Mouse (Mus musculus): Measurements from ENCODE around the gene Dglucy.

DNA sequence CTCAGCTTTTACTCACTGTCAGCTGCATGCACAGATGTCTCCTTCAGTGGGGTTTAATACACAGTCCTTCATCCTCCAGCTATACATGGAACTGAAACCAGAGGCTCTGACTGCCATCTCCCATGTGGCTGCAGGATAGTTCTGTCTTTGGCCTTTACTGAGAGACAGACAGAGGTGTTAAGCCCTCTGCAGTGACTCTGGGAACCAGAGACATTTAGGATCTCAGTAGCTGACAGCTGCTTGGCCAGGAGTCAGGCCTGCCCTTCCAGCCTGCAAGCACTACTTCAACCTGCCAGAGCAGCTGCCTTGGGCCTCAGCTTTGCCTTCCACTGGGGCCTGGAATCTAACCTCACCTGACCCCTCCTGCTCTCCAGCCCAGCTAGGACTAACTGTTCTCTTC lies 41.1 kb downstream of the Dglucy start:
- TF ChIP-seq CTCF (IDR thresholded peaks at IDR 0.05; ENCODE audit: low read depth, low read length) (no peak), POLR2A (IDR thresholded peaks at IDR 0.05; ENCODE audit: borderline replicate concordance, low read depth, low read length) (no peak)
